Mouse (Mus musculus) CD4-positive, CD25-positive, alpha-beta regulatory T cell, adult 4 months (primary cell): Measurements from ENCODE around the gene Mrps31. TPM values are rescaled to one million over a fixed set of nuclear protein-coding genes. Genes with fewer than 3 reads are reported as not detected.

ENCODE experiments used
- ATAC-seq: one replicate; pipeline ENCODE4 v1.8.0; 2017
- polyA plus RNA-seq, 2 experiments: library from polyadenylated mRNA; unstranded; fragments of 100-300 nt; shearing (Covaris generic); gene quantifications; one replicate each; pipeline ENCODE4 v1.2.1; 2017

The Mrps31 gene
- 10 to 100 TPM; 25.9 to 28.4 TPM for polyA plus RNA-seq

- ATAC-seq: peak; percentile 91
These were observed at the start of gene Mrps31 for GRCm38 (mm10) chr8:22411282-22411702. Gene Mrps31 (plus strand): TSS chr8:22411361.

GRCm38 (mm10) chr8:22376311-22376710 is 34.9 kb upstream of the Mrps31 start:
- no peak for ATAC-seq

GRCm38 (mm10) chr8:22376903-22377302 is 34.3 kb upstream of the Mrps31 start:
- no peak for ATAC-seq

GRCm38 (mm10) chr8:22380934-22381333 is 30.2 kb upstream of the Mrps31 start:
- no peak for ATAC-seq

- no peak for ATAC-seq
These were observed 28.2 kb upstream of the Mrps31 start for GRCm38 (mm10) chr8:22382824-22383595.

GRCm38 (mm10) chr8:22385158-22385557 is 26.0 kb upstream of the Mrps31 start:
- no peak for ATAC-seq

GRCm38 (mm10) chr8:22389874-22390273 is 21.3 kb upstream of the Mrps31 start:
- ATAC-seq: no peak

GRCm38 (mm10) chr8:22390766-22391463 is 20.2 kb upstream of the Mrps31 start:
- ATAC-seq: no peak

GRCm38 (mm10) chr8:22394471-22394870 is 16.7 kb upstream of the Mrps31 start:
- ATAC-seq: no peak

GRCm38 (mm10) chr8:22395256-22395655 is 15.9 kb upstream of the Mrps31 start:
- ATAC-seq: no peak

- peak; percentile 29 for ATAC-seq
These were observed 13.4 kb upstream of the Mrps31 start for GRCm38 (mm10) chr8:22397811-22398141.

GRCm38 (mm10) chr8:22398142-22398951 is 12.8 kb upstream of the Mrps31 start, which contains the start of gene Slc25a15:
Gene Slc25a15 (minus strand): TSS chr8:22398597.
- ATAC-seq: peak; percentile 88

GRCm38 (mm10) chr8:22399285-22399880 is 11.8 kb upstream of the Mrps31 start:
- no peak for ATAC-seq

GRCm38 (mm10) chr8:22400593-22400992 is 10.6 kb upstream of the Mrps31 start:
- no peak for ATAC-seq

- ATAC-seq: no peak
These were observed 7.9 kb upstream of the Mrps31 start for GRCm38 (mm10) chr8:22403235-22403634.

GRCm38 (mm10) chr8:22405733-22406132 is 5.4 kb upstream of the Mrps31 start:
- peak; percentile 60 for ATAC-seq

GRCm38 (mm10) chr8:22410688-22411281 is 376 bp upstream of the Mrps31 start:
- peak; percentile 13 for ATAC-seq

- ATAC-seq: no peak
These were observed 810 bp downstream of the Mrps31 start for GRCm38 (mm10) chr8:22411971-22412370.
